Mouse (Mus musculus) frontal cortex, adult (tissue): ENCODE measurements around the gene Corin.

Experiments used
- ATAC-seq: cut with Nextera tagmentation; 2 replicates; pipeline ENCODE4 v1.9.2; 2017; ENCODE audit warnings: mild to moderate bottlenecking, moderate library complexity, mixed read lengths; ENCODE audit not compliant: low TSS enrichment

Gene Corin

DNA sequence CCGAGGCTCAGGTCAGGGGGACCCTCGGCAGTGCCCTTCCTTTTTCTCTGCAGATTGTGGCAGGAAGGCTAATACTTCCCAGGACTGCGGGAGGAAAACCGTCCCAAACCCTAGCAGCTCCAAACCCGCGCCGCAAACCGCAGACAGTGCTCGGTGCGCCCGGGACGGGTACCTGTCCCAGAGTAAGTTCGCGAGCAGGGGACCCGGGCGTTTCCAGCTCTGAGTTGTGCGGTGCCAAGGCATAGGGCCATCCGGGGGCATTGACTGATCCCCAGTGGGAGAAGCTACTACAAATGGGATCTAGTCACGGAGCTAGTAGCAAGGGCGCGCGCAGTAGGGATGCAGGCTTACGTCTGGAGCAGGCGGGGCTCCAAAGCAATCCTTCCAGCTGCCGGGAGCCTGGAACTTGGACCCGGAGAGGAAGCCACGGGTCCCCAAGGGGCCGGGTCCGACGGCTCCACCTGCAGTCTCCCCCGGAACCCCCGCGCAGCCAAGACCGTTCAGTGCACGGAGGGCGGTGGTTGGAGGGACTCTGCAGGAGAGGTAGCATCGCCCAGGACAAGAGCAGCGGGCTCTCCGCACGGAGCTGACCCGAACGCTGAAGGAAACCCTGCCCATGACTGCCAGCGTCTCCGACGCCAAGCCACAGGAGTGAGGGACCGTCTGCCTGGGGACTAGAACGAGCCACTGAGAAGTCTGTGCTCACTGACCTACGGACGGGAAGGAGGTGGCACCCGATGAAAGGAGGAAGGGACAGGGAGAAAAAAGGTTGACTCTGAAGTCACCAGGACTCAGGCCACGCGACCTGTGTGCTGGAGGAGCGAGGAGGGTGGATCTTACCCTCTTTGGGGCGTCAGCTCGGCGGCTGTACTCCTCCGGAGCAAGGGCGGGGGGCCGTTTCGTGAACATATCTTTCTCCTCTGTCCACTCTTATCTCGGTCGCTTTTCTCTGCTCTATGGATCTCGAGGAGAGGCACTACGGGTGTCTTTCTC is at the start of gene Corin:
Gene Corin, minus strand, starts transcription at position 943 of the 993 bp plus-strand sequence.
- ATAC-seq, result no peak

- ATAC-seq, result no peak
Observed at GRCm38 (mm10) chr5:72551209-72551608, 46.9 kb upstream of the Corin start.

DNA sequence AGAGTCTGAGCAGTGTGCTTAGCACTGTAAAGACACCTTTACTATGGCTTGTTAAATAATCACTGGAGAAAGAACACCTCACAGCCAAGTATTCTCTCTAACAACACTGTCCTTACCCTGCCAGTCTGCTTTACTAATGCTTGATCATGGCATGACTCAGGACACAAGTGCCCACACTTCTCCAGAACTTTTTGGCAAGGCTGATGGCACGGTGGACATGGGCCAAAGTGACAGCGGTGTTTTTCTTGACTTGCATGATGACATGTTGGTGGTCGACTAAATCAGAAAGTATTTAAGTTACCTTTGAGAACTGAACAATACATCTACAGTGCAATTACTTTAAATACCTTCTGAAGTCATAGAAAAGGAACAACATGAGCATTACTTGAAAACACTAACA is 24.6 kb upstream of the Corin start:
- ATAC-seq, result no peak

DNA sequence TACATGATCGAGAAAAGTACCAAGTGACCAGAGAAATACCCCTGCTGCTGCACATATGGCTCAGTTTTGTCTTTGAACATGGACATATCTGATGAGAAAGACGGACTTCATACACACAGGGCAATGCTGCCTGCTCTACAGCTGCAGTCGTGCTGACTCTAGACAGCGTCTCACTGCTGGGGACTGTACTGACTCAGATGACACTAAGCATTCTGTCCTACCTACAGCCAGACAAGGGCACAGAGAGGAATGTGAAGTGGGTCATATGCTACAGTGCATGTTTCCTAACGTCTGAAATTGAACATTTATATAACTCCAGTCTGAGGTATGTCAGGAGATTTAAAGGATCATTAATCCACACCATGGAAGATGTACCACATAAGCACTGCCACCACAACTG is 9.5 kb upstream of the Corin start:
- ATAC-seq, result no peak

GRCm38 (mm10) chr5:72505740-72506139 is 1.5 kb upstream of the Corin start:
- ATAC-seq, result peak; percentile 96

DNA sequence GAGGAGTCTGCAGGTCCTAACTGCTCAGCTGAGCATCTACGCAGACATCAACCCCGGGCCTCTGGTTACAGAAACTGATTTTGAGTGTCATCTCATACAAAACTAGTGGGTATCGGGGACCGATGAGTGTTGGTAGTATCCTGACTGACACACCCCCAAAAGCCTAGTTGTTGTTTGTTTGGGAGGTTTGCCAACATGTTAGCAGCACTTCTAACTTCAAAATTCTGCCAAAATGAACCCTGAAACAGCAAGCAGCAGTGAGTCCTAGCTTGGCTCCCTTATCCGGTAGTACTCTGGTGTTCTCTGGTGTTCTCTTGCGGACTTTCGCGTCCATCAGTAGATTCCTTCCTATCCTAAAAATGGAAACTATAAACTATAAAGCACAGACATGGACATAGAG is 1.5 kb downstream of the Corin start:
- ATAC-seq, result no peak

DNA sequence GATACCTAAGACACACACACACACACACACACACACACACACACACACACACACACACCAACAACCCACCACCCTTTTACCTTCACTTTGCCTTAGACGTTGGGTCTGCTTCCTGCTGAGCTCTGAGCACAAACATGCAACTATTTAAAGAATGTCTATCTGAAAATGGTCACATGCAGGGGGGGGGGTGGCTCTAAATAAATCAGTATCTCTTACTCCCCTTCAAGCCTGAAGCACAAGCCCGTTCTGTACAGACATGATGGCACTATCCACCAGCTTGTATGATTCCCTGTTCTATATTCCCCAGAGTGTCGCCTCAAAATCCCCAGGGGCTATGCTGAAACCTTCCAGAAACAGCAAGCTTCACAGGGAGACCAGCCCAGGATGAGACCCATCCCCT is 2.5 kb downstream of the Corin start:
- no peak for ATAC-seq

DNA sequence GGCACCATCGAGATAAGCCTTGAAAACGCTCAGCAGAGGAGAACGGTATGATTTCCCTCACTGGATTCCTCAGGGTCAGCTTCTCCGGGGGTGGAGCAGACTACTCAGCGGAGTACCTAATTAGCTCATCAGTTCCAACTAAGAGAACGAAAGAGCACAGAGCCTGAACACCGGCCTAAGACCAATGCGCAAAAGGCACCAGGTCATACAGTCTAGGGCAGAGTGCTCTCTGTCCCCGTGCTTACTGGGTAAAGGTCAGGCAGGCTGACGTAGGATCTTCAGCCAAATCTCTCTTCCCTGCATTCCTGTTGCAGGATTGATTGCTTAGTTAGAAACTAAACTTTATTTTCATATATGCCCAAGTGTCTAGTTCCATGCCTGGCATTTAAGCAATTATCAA is 6.0 kb downstream of the Corin start:
- ATAC-seq, result no peak

DNA sequence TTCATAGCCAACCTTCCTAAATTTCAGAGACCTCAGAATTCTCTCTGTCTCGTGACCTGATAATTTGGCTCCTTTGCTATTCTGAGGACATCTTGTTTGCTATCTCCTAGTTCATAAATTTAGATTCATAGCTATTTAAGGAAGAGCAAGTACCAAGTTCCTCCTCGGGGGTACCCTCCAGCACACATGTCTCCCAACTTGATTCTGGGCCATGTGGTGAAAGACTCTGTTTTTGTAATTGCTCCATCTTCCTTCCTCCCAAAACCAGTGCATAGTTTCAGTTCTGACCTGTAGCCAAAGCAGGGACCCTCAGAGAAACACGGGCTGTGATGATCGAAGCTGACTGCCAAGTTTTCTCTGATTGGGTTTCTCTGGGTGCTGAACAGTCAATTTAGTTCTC is 7.5 kb downstream of the Corin start:
- ATAC-seq, result no peak

DNA sequence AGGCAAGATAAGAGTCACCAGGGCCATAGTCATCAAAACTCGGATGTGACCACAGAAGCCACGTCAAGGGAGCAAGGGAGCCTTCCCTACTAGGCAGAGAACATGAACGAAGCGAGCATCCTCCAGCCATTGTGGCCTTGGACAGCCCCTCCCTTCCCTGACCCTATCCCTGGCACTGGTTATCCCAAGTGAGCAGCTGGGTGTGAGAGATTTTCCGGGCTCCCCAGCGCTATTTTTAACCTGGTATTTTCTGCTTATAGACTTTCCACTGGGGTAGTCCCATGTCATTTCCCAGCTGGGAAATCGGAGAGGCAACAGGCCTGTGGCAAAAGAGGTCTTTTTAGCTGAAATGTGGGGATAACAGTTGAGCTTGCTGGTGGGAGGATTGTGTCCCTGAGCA is 10.4 kb downstream of the Corin start:
- ATAC-seq, result no peak

- ATAC-seq, result no peak
Observed at GRCm38 (mm10) chr5:72491232-72491631, 13.0 kb downstream of the Corin start.

DNA sequence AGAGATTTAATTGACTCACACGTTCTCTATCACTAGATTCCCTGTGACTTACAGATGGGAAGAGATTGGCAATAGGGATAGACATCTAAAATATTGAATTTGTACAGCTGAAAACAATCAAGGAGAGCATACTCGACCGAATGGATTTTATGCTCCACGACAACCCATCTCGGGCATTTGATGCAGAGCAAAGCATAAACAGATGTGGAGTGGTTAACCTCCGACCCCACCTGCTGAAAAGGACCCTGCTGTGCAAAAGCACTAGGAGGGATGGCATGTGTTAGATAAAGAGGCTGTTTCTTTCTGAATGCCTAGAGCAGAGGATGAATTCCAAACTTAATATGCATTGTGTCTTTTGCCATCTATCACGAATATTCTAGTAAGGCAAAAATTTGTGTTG is 23.8 kb downstream of the Corin start:
- no peak for ATAC-seq

- no peak for ATAC-seq
Observed at GRCm38 (mm10) chr5:72472317-72473009, 31.8 kb downstream of the Corin start.

DNA sequence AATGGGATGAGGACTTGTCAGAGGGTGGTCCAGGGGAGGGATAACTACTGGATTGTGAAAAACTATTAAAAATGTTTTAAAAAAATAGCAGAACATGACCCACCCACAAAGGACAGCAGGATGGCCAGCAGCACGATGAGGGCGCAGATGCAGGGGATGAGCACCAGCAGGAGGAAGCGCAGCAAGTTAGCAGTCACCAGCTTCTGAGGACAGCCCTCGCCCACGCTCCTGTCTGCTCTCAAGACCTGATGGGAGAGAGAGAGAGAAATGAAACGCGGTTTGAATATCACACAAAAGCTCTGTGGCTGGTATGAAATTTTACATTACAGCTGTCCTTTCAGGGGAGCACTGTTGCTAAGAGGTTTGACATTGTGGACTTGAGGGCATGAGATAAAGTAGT is 32.5 kb downstream of the Corin start:
- peak; percentile 80 for ATAC-seq

GRCm38 (mm10) chr5:72464932-72465331 is 39.3 kb downstream of the Corin start:
- ATAC-seq, result no peak

- no peak for ATAC-seq
Observed at GRCm38 (mm10) chr5:72459374-72460112, 44.7 kb downstream of the Corin start.

DNA sequence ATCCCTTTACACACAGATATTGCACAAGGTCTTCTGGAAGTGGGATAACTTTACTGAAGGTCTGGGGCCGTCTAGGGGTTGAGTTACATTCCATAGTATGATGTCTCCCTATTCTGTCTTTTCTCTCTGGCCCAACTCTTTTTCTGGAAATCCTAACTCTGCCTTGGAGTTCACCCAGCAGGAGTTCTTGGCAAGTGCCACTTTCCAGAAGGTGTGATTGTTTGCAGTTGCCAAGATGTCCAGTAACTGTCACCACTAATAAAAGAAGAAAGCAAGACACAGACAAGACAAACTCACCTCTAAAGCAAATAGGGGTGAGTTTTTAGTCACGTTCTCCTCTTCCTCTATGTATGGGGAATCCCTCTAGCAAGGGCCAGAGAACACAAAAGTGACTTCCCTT is 50.6 kb downstream of the Corin start:
- peak; percentile 27; the same call in 1 of the 2 replicates for ATAC-seq

DNA sequence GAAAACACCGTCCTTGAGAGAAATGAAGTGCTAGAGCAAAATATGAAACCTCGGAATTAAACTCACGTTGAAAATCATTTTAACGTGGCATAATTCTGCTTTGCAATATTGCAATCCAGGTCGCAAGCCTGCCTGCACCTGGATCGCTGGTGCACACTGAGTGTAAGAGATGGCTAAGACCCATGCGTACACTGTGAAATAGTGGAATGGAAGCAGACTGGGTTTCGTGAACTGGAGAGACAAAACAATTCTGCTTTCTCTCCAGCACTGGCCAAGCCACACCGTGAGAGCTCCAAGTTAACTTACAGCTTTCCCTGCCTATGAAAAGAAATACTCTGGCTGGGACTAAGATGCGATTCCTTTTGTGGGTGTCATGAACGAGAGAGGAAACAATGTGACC is 51.1 kb downstream of the Corin start:
- ATAC-seq, result peak; percentile 47; the same call in 1 of the 2 replicates

DNA sequence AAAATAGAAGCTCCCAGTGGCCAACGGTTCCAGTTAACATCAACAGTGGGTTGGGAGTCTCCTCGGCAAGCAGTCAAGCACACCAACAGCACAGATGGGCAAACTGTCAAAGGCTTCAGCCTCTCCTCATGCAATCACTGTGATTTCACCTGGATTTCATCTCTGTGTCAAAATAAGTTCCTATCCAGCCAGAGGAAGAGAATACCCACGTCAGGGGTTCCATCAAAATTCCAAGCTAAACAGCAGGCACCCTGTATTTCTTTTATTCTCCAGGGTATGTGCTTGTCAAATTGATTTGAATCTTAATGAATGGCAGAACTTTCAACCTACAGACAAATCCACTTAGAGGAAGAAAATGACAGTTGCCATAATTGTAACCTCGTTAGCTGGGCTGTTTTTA is 51.5 kb downstream of the Corin start:
- no peak for ATAC-seq

DNA sequence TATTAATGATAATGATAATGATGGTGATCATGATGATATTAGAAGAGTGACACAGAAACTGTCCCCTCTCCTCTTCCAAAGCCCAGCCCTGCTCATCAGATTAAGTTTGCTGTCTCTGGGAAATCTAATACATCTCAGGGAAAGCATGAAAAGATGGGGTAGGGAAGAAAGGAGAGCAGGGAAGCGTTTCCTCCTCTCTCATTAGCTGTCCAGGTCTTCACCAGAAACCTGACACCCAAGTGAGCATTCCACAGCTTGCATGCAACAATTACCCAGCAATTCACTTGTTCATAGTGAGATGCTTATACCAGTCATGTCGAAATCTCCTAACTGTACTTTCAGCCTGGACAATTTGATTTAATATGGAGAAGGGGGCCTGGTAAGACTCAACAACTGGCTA is 55.4 kb downstream of the Corin start:
- ATAC-seq, result no peak

- ATAC-seq, result no peak
Observed at GRCm38 (mm10) chr5:72446104-72446503, 58.2 kb downstream of the Corin start.

DNA sequence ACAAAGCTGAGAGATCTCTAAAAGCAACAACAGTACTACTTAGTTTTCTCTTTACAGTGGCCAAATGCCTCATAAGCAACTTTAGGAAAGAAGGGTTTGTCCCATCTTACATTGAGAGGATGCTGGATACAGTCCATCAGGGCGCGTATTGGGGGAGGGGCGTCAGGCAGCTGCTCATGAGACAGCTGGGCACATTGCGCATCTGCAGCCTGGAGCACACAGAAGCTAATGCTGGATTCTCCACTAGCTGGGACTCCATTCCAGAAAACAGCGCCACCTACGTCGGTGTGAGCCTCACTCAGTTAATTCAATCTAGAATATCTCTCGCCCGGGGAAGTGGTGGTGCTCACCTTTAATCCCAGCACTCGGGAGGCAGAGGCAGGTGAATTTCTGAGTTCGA is 60.3 kb downstream of the Corin start:
- no peak for ATAC-seq
